Mouse (Mus musculus) heart, embryonic 11.5 days (tissue): ENCODE data around the gene Agpat1. TPM values are rescaled to one million over a fixed set of nuclear protein-coding genes. Genes with fewer than 3 reads are reported as not detected.

Source experiments
- ATAC-seq: fragments of 200-750 bp; cut with Nextera tagmentation; replicated peaks from 2 replicates; pipeline ENCODE4 v1.8.0; 2017; ENCODE audit warnings: moderate library complexity; ENCODE audit not compliant: insufficient number of reproducible peaks, low FRiP score, low TSS enrichment
- H3K27ac ChIP-seq: fragments of 300-500 bp; sonication (generic); 2 replicates; pipeline ENCODE4 v1.5.1; 2014; ENCODE audit warnings: mild to moderate bottlenecking, low read depth, low read length
- H3K27me3 ChIP-seq: fragments of 300-500 bp; sonication (generic); 2 replicates; pipeline ENCODE4 v1.6.1; 2014; ENCODE audit warnings: mild to moderate bottlenecking, low read length, mixed read lengths; ENCODE audit not compliant: control insufficient read depth, insufficient read depth
- H3K36me3 ChIP-seq: fragments of 300-500 bp; sonication (generic); 2 replicates; pipeline ENCODE4 v1.6.1; 2014; ENCODE audit warnings: mild to moderate bottlenecking, low read length, moderate library complexity, mixed read lengths; ENCODE audit not compliant: control insufficient read depth, insufficient read depth
- H3K4me1 ChIP-seq: fragments of 300-500 bp; sonication (generic); 2 replicates; pipeline ENCODE4 v1.6.1; 2014; ENCODE audit warnings: low read length; ENCODE audit not compliant: control insufficient read depth, insufficient read depth
- H3K4me2 ChIP-seq: fragments of 300-500 bp; sonication (generic); 2 replicates; pipeline ENCODE4 v1.6.1; 2014; ENCODE audit warnings: mild to moderate bottlenecking, moderate library complexity
- H3K4me3 ChIP-seq: fragments of 300-500 bp; sonication (generic); 2 replicates; pipeline ENCODE4 v1.5.1; 2014; ENCODE audit warnings: low read depth, low read length
- H3K9ac ChIP-seq: fragments of 300-500 bp; sonication (generic); 2 replicates; pipeline ENCODE4 v1.6.1; 2014; ENCODE audit warnings: mild to moderate bottlenecking, low read depth, low read length, moderate library complexity
- H3K9me3 ChIP-seq: fragments of 300-500 bp; sonication (generic); replicated peaks from 2 replicates; pipeline ENCODE4 v1.6.1; 2016; ENCODE audit warnings: low read length; ENCODE audit not compliant: control insufficient read depth
- WGBS: fragments of 180-500 bp; shearing (Covaris S2); extraction: QIAGEN DNeasy Blood & Tissue Kit; methylation state at CpG from one replicate; pipeline ENCODE4 v1.1.7; 2014; ENCODE audit not compliant: insufficient replicate concordance; 5-methylcytosine and 5-hydroxymethylcytosine counted together
- polyA plus RNA-seq: library from polyadenylated mRNA; unstranded; fragments of >200 nt; fragmentation: Nextera tagmentation; extraction: Ambion mirVana; gene quantifications from 2 replicates; pipeline ENCODE4 v1.2.1, GENCODE M21; 2014

Agpat1 gene
- polyA plus RNA-seq, 1 experiment from 2014 or later: 63.1 TPM

DNA sequence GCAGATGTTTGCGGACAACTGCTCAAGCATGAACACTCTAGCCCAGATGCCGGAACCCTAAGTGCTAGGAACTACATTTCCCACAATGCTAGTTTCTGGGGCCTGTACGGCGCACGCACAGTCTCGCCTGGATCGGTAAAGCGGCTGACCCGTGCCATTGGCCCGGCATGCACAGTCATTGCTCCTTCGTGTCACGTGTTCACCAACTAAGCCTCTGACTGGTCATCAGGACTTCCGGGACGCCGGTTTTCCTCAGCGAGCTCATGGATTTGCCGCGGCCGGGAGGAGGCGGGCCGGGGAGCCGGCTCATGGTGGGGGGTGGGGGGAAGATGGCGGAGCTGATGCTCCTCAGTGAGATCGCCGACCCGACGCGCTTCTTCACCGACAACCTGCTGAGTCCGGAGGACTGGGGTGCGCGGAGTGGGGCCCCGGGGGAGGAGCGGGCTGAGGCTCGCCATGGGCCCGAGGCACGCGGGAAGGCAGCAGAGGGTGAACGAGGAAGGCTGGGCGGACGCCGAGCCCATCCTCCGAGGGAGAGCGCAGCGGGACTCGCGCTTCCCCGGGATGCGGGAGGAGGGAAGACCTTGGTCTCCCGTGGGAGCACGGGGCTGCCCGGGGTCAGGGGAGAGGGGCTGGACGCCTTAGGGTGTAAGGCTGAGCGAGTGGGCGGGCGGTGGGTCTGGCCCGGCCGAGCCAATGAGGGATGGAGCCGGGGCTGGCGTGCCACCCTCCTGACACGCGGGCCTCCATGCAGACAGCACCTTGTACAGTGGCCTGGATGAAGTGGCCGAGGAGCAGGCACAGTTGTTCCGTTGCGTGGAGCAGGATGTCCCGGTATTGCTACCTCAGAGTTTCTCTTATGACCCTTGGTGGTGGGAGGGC is 43.1 kb downstream of the Agpat1 start, which contains the start of gene Atf6b:
TSS of gene Atf6b (plus strand) at position 241 of the 882 bp plus-strand sequence.
- peak within 1 kb of the TSS; percentile 84 for H3K9ac ChIP-seq
- WGBS: 1% methylated on average over 66 of the region's 66 CpGs
- peaks cover 10% of the 10 kb centered on the region for H3K36me3 ChIP-seq
- peaks cover 15% of the 10 kb centered on the region for H3K4me1 ChIP-seq
- peak; percentile 96 for ATAC-seq
- H3K4me2 ChIP-seq: peak within 1 kb of the TSS; percentile 88
- peak within 1 kb of the TSS; percentile 22; the same call in 1 of the 2 replicates for H3K27ac ChIP-seq
- no peaks in the 10 kb centered on the region for H3K9me3 ChIP-seq
- H3K4me3 ChIP-seq: peak within 1 kb of the TSS; percentile 93
- H3K27me3 ChIP-seq: no peaks in the 10 kb centered on the region

DNA sequence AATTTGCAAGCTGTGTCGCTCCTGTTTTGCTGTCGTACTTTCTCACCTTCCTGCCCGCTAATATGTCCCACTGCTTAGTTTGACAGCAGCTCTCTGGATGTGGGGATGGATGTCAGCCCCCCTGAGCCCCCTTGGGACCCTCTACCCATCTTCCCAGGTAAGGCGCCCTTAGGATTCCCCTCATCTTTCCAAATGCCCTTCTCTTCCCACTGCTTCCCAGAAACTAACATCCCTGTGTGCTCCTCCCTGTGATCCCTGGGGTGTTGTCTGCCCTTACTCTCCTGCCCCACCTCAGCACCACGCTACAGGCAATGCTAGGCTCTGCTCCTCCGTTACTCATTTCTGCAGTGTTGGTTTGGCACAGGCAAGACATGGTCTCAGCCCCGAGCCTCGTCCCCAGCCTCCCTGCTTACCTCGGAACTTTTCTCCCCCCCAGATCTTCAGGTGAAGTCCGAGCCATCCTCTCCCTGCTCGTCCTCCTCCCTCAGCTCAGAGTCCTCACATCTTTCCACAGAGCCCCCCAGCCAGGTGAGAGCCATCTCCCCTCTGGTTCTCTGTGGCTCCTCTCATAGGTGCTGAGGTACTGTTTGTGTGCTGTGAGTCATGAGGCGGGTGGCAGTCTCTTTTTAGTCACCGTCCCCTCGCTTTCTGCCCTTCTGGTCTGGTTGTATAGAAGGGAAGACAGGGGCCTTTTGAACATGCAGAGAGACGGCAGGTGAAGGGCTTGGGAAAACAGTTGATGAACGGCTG is 44.3 kb downstream of the Agpat1 start:
- Histone ChIP-seq H3K27ac (no peak overlapping the region), H3K27me3 (no peaks in the 10 kb centered on the region), H3K4me3 (peak overlapping the region; percentile 93; the same call in 1 of the 2 replicates), H3K36me3 (peaks cover 15% of the 10 kb centered on the region), H3K9me3 (no peaks in the 10 kb centered on the region), H3K4me1 (peaks cover 15% of the 10 kb centered on the region), H3K4me2 (peak overlapping the region; percentile 88), H3K9ac (peak overlapping the region; percentile 84)
- 83% methylated on average over 16 of the region's 16 CpGs for WGBS
- no peak for ATAC-seq

DNA sequence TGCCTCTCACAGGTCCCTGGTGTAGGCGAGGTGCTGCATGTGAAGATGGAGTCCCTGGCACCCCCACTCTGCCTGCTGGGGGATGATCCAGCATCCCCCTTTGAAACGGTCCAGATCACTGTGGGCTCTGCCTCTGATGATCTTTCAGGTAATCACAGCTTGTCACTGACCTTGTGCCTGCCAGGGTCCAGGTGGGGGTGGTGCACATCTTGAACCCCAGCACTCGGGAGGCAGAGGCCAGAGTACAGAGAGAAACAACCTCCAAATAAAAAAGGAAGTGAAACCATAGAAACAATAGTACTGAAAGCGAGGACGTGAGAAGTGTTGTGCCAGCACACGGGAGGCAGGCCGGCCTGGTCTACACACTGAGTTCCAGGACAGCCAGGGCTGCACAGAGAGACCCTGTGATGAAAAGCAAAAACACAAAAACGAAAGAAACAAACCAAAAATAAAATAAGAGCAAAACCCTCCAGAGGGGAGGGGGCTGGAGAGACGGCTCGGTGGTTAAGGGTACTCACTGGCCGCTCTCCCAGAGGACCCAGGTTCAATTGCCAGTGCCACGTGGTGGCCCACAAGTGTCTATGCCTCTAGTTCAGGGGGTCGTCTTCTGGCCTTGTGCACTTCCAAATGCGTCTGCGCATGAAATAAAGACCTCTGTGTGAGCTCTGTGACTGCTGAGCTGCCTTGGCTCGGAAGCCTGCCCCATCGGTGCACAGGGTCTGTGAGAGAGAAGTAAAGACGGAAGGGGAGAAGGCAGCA is 45.2 kb downstream of the Agpat1 start:
- Histone ChIP-seq H3K36me3 (peaks cover 15% of the 10 kb centered on the region), H3K27me3 (no peaks in the 10 kb centered on the region), H3K4me1 (peaks cover 15% of the 10 kb centered on the region), H3K27ac (no peak overlapping the region), H3K9ac (no peak overlapping the region), H3K4me3 (no peak overlapping the region), H3K4me2 (no peak overlapping the region), H3K9me3 (no peaks in the 10 kb centered on the region)
- WGBS: 88% methylated on average over 18 of the region's 18 CpGs
- ATAC-seq: no peak

DNA sequence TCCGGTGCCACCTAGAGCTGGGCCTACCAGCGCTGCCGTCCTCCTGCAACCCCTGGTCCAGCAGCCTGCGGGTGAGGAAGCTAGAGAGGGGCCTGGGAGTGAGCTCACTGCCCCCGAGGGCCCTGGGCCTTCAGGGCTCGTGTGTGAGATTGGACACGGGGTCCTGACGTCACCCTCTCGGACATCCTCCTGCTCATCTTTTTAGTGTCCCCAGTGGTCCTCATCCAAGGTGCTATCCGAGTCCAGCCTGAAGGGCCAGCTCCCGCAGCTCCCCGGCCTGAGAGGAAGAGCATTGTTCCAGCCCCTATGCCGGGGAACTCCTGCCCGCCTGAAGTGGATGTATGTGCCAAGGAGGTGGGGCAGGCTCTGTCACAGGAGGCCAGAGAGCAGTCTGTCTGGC is 46.7 kb downstream of the Agpat1 start:
- no peak overlapping the region for H3K4me2 ChIP-seq
- WGBS: 88% methylated on average over 14 of the region's 14 CpGs

DNA sequence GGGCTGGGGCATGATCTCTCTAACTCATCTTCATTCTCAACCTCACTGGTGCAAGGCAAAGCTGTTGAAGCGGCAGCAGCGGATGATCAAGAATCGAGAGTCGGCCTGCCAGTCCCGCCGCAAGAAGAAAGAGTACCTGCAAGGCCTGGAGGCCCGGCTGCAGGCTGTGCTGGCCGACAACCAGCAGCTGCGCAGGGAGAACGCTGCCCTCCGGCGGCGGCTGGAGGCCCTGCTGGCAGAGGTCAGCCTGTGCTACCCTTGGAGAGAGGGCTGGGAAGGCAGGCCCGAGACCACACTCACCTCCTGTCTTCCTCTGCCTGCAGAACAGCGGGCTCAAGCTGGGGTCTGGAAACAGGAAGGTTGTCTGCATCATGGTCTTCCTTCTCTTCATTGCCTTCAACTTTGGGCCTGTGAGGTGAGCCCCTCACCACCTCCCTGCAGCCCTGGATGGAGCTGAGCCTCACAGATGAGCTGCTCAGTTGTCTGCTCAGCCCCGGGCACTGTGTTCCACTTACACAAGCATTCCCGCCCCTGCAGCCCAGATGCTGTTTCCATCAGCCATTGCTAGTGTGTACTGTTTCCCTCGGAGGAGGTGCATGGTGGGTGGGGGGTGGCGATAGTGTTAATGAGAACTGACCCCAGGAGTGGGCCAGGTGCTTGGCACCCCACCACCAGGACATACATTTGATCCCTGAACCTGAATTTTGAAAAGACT is 47.6 kb downstream of the Agpat1 start:
- Histone ChIP-seq H3K27ac (no peak overlapping the region), H3K9ac (no peak overlapping the region), H3K9me3 (no peaks in the 10 kb centered on the region), H3K4me2 (no peak overlapping the region), H3K27me3 (no peaks in the 10 kb centered on the region; the same call in 1 of the 2 replicates), H3K4me1 (peaks cover 20% of the 10 kb centered on the region), H3K4me3 (no peak overlapping the region), H3K36me3 (peaks cover 15% of the 10 kb centered on the region)
- no peak for ATAC-seq
- WGBS: 55% methylated on average over 19 of the region's 19 CpGs

More for the DNA sequence above, 46.7 kb downstream of the Agpat1 start:
- Histone ChIP-seq H3K9ac (no peak overlapping the region), H3K4me1 (peaks cover 16% of the 10 kb centered on the region), H3K36me3 (peaks cover 15% of the 10 kb centered on the region), H3K4me3 (no peak overlapping the region), H3K27ac (no peak overlapping the region), H3K27me3 (no peaks in the 10 kb centered on the region; the same call in 1 of the 2 replicates), H3K9me3 (no peaks in the 10 kb centered on the region)
- no peak for ATAC-seq

DNA sequence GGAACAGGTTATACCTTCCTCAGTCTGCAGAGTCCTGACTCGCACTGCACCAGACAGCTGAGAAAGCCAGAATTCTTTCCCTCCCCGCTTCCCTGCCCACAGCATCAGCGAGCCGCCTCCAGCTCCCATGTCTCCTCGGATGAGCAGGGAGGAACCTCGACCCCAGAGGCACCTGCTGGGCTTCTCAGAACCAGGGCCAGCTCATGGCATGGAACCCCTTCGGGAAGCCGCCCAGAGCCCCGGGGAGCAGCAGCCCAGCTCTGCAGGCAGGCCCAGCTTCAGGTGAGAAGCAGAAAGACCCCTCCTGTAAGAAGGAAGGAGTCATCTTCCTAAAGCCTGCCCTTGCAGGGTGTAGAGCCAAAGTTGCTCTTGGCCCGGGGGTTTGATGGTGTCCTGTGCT is 48.5 kb downstream of the Agpat1 start:
- H3K27me3 ChIP-seq: no peaks in the 10 kb centered on the region; the same call in none of the 2 replicates
- WGBS: 92% methylated on average over 10 of the region's 10 CpGs

DNA sequence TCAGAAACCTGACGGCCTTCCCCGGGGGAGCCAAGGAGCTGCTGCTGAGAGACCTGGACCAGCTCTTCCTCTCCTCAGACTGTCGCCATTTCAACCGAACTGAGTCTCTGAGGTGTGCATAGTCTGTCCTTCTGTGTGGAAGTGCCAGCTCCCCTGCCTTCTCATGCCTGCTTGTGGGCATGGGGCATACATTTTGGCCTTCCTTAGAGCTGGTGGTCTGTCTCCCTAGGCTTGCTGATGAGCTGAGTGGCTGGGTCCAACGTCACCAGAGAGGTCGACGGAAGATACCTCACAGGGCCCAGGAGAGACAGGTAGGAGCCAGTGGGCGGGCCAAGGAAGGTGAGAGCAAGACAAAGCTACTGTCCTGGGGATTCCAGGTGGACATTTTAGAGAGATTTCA is 48.9 kb downstream of the Agpat1 start:
- Histone ChIP-seq H3K9me3 (no peaks in the 10 kb centered on the region), H3K36me3 (peaks cover 15% of the 10 kb centered on the region), H3K27me3 (no peaks in the 10 kb centered on the region; the same call in none of the 2 replicates), H3K4me2 (no peak overlapping the region), H3K4me1 (peaks cover 15% of the 10 kb centered on the region), H3K4me3 (no peak overlapping the region), H3K27ac (no peak overlapping the region), H3K9ac (no peak overlapping the region)
- 87% methylated on average over 8 of the region's 8 CpGs for WGBS
- no peak for ATAC-seq

More for the DNA sequence above, 48.5 kb downstream of the Agpat1 start:
- ATAC-seq: no peak
- H3K9me3 ChIP-seq: no peaks in the 10 kb centered on the region
- no peak overlapping the region for H3K4me2 ChIP-seq
- no peak overlapping the region for H3K9ac ChIP-seq
- peaks cover 19% of the 10 kb centered on the region for H3K4me1 ChIP-seq
- H3K27ac ChIP-seq: no peak overlapping the region
- H3K36me3 ChIP-seq: peaks cover 15% of the 10 kb centered on the region
- no peak overlapping the region for H3K4me3 ChIP-seq
